Mouse (Mus musculus) embryonic facial prominence, embryonic 11.5 days (tissue): ENCODE results near the gene Boc. TPM values are rescaled to one million over a fixed set of nuclear protein-coding genes. Genes with fewer than 3 reads are reported as not detected.
A peak's percentile ranks its signal among the peaks of the same experiment; 100 is the strongest.

Experiments used
- ATAC-seq: fragments of 200-750 bp; cut with Nextera tagmentation; replicated peaks from 2 replicates; pipeline ENCODE4 v1.8.0; 2017; ENCODE audit warnings: low read depth; ENCODE audit not compliant: insufficient number of reproducible peaks, low FRiP score, low TSS enrichment
- DNase-seq: peaks from one replicate; pipeline ENCODE4 v3.0.0-alpha.2; 2015; ENCODE audit warnings: low spot score
- H3K27ac ChIP-seq: fragments of 300-500 bp; sonication (generic); replicated peaks from 2 replicates; pipeline ENCODE4 v1.5.1; 2014; ENCODE audit warnings: mild to moderate bottlenecking, low read depth, low read length, control low read depth
- H3K27me3 ChIP-seq: fragments of 300-500 bp; sonication (generic); 2 replicates; pipeline ENCODE4 v1.6.1; 2014; ENCODE audit warnings: mild to moderate bottlenecking, low read length, moderate library complexity, mixed read lengths; ENCODE audit not compliant: control insufficient read depth, insufficient read depth
- H3K36me3 ChIP-seq: fragments of 300-500 bp; sonication (generic); replicated peaks from 2 replicates; pipeline ENCODE4 v1.6.1; 2014; ENCODE audit warnings: low read depth, mild to moderate bottlenecking, low read length, moderate library complexity, mixed read lengths; ENCODE audit not compliant: control insufficient read depth, insufficient read depth
- H3K4me1 ChIP-seq: fragments of 300-500 bp; sonication (generic); 2 replicates; pipeline ENCODE4 v1.6.1; 2014; ENCODE audit warnings: low read length, mixed read lengths; ENCODE audit not compliant: control insufficient read depth, insufficient read depth
- H3K4me2 ChIP-seq: fragments of 300-500 bp; sonication (generic); 2 replicates; pipeline ENCODE4 v1.6.1; 2014; ENCODE audit warnings: low read depth, mild to moderate bottlenecking, control low read depth, low read length, moderate library complexity
- H3K4me3 ChIP-seq: fragments of 300-500 bp; sonication (generic); 2 replicates; pipeline ENCODE4 v1.5.1; 2014; ENCODE audit warnings: low read depth, low read length, control low read depth
- H3K9ac ChIP-seq: fragments of 300-500 bp; sonication (generic); replicated peaks from 2 replicates; pipeline ENCODE4 v1.6.1; 2014; ENCODE audit warnings: mild to moderate bottlenecking, control low read depth, low read length
- H3K9me3 ChIP-seq: fragments of 300-500 bp; sonication (generic); replicated peaks from 2 replicates; pipeline ENCODE4 v1.6.1; 2016; ENCODE audit warnings: mild to moderate bottlenecking, low read length, inconsistent platforms, mixed read lengths; ENCODE audit not compliant: control insufficient read depth
- WGBS: fragments of 180-500 bp; shearing (Covaris S2); extraction: QIAGEN DNeasy Blood & Tissue Kit; methylation state at CpG from one replicate; pipeline ENCODE4 v1.1.7; 2014; 5-methylcytosine and 5-hydroxymethylcytosine counted together
- polyA plus RNA-seq: library from polyadenylated mRNA; unstranded; fragments of >200 nt; fragmentation: Nextera tagmentation; extraction: Ambion mirVana; gene quantifications from 2 replicates; pipeline ENCODE4 v1.2.1, GENCODE M21; 2014

Boc gene
- polyA plus RNA-seq, 1 experiment from 2014 or later, result 19.5 TPM

GRCm38 (mm10) chr16:44542029-44542690 lies 16.5 kb downstream of the Boc start:
- H3K27ac ChIP-seq, result 0 out of 2 replicates have a peak overlapping the region, but pooled peaks have one; percentile 6
- no peak for ATAC-seq
- H3K4me2 ChIP-seq, result no peak overlapping the region
- peaks cover 7% of the 10 kb centered on the region for H3K4me1 ChIP-seq
- no peak overlapping the region for H3K4me3 ChIP-seq
- no peaks in the 10 kb centered on the region for H3K27me3 ChIP-seq
- no peak for DNase-seq
- no peaks in the 10 kb centered on the region for H3K36me3 ChIP-seq
- no peak overlapping the region for H3K9ac ChIP-seq
- 32% methylated on average over 3 of the region's 3 CpGs for WGBS
- no peaks in the 10 kb centered on the region for H3K9me3 ChIP-seq

GRCm38 (mm10) chr16:44539611-44540010 lies 19.1 kb downstream of the Boc start:
- no peaks in the 10 kb centered on the region for H3K36me3 ChIP-seq
- 80% methylated on average over 8 of the region's 8 CpGs for WGBS
- no peaks in the 10 kb centered on the region; the same call in 1 of the 2 replicates for H3K27me3 ChIP-seq
- H3K4me1 ChIP-seq, result peaks cover 7% of the 10 kb centered on the region
- H3K27ac ChIP-seq, result no peak overlapping the region
- DNase-seq (no peak), ATAC-seq (no peak)
- no peak overlapping the region for H3K9ac ChIP-seq
- no peaks in the 10 kb centered on the region for H3K9me3 ChIP-seq
- H3K4me2 ChIP-seq, result no peak overlapping the region
- H3K4me3 ChIP-seq, result no peak overlapping the region

GRCm38 (mm10) chr16:44538401-44539395 lies 20.0 kb downstream of the Boc start:
- ATAC-seq (no peak), DNase-seq (no peak)
- Histone ChIP-seq H3K9me3 (no peaks in the 10 kb centered on the region), H3K4me1 (peaks cover 7% of the 10 kb centered on the region), H3K27me3 (no peaks in the 10 kb centered on the region; the same call in 1 of the 2 replicates), H3K27ac (peak overlapping the region; percentile 16; the same call in 1 of the 2 replicates), H3K4me3 (no peak overlapping the region), H3K4me2 (no peak overlapping the region), H3K36me3 (no peaks in the 10 kb centered on the region), H3K9ac (no peak overlapping the region)
- 47% methylated on average over 16 of the region's 16 CpGs for WGBS

- Histone ChIP-seq H3K27me3 (no peaks in the 10 kb centered on the region; the same call in 1 of the 2 replicates), H3K4me3 (no peak overlapping the region), H3K9ac (no peak overlapping the region), H3K4me1 (peaks cover 4% of the 10 kb centered on the region), H3K9me3 (no peaks in the 10 kb centered on the region), H3K27ac (no peak overlapping the region), H3K36me3 (no peaks in the 10 kb centered on the region; the same call in 1 of the 2 replicates), H3K4me2 (no peak overlapping the region)
- DNase-seq (no peak), ATAC-seq (no peak)
- 15% methylated on average over 7 of the region's 7 CpGs for WGBS
These were observed 24.6 kb downstream of the Boc start for GRCm38 (mm10) chr16:44534122-44534521.

- no peak for DNase-seq
- Histone ChIP-seq H3K27ac (no peak overlapping the region; the same call in 1 of the 2 replicates), H3K4me3 (no peak overlapping the region), H3K27me3 (no peaks in the 10 kb centered on the region; the same call in 1 of the 2 replicates), H3K9ac (no peak overlapping the region), H3K9me3 (no peaks in the 10 kb centered on the region), H3K4me2 (no peak overlapping the region), H3K4me1 (peaks cover 3% of the 10 kb centered on the region), H3K36me3 (no peaks in the 10 kb centered on the region; the same call in 1 of the 2 replicates)
- no peak for ATAC-seq
- 65% methylated on average over 8 of the region's 8 CpGs for WGBS
These were observed 25.2 kb downstream of the Boc start for GRCm38 (mm10) chr16:44533522-44533921.

GRCm38 (mm10) chr16:44532851-44533250 lies 25.8 kb downstream of the Boc start:
- 66% methylated on average over 16 of the region's 16 CpGs for WGBS
- H3K27ac ChIP-seq, result no peak overlapping the region

GRCm38 (mm10) chr16:44531239-44531797 lies 27.4 kb downstream of the Boc start:
- Histone ChIP-seq H3K4me2 (peak overlapping the region; percentile 40), H3K4me1 (peaks cover 2% of the 10 kb centered on the region), H3K27me3 (no peaks in the 10 kb centered on the region; the same call in 1 of the 2 replicates), H3K4me3 (no peak overlapping the region; the same call in 1 of the 2 replicates), H3K9me3 (no peaks in the 10 kb centered on the region), H3K27ac (peak overlapping the region; percentile 76), H3K9ac (peak overlapping the region; percentile 34), H3K36me3 (no peaks in the 10 kb centered on the region; the same call in 1 of the 2 replicates)
- DNase-seq, result no peak
- WGBS, result 18% methylated on average over 12 of the region's 12 CpGs
- ATAC-seq, result peak; percentile 29

More at GRCm38 (mm10) chr16:44532851-44533250, 25.8 kb downstream of the Boc start:
- Histone ChIP-seq H3K36me3 (no peaks in the 10 kb centered on the region; the same call in 1 of the 2 replicates), H3K27me3 (no peaks in the 10 kb centered on the region; the same call in 1 of the 2 replicates), H3K9ac (no peak overlapping the region), H3K4me2 (no peak overlapping the region), H3K9me3 (no peaks in the 10 kb centered on the region), H3K4me1 (no peaks in the 10 kb centered on the region; the same call in none of the 2 replicates), H3K4me3 (no peak overlapping the region)
- ATAC-seq (no peak), DNase-seq (no peak)
